Mouse (Mus musculus) midbrain, embryonic 16.5 days (tissue): ENCODE measurements at regions not wholly inside any gene's neighbourhood (a gene's known extent, or its start where the extent isn't known, plus 50 kb on each side); places are given as distances from the start of the nearest gene placed in this dataset.
A peak's percentile ranks its signal among the peaks of the same experiment; 100 is the strongest.

ENCODE experiments used
- ATAC-seq: fragments of 200-750 bp; cut with Nextera tagmentation; 2 replicates; pipeline ENCODE4 v1.8.0; 2017; ENCODE audit warnings: moderate TSS enrichment
- H3K27ac ChIP-seq: fragments of 300-500 bp; sonication (generic); 2 replicates; pipeline ENCODE4 v1.5.1; 2014; ENCODE audit warnings: mild to moderate bottlenecking, low read length, mixed read lengths
- H3K27me3 ChIP-seq: fragments of 300-500 bp; sonication (generic); 2 replicates; pipeline ENCODE4 v1.6.1; 2014; ENCODE audit warnings: low read depth, low read length, mixed read lengths; ENCODE audit not compliant: control insufficient read depth, insufficient read depth
- H3K36me3 ChIP-seq: fragments of 300-500 bp; sonication (generic); 2 replicates; pipeline ENCODE4 v1.6.1; 2014; ENCODE audit warnings: mild to moderate bottlenecking, low read length, moderate library complexity, mixed read lengths; ENCODE audit not compliant: control insufficient read depth, insufficient read depth
- H3K4me1 ChIP-seq: fragments of 300-500 bp; sonication (generic); 2 replicates; pipeline ENCODE4 v1.6.1; 2014; ENCODE audit warnings: mild to moderate bottlenecking, low read length, mixed read lengths; ENCODE audit not compliant: control insufficient read depth, insufficient read depth
- H3K4me2 ChIP-seq: fragments of 300-500 bp; sonication (generic); 2 replicates; pipeline ENCODE4 v1.6.1; 2014; ENCODE audit warnings: mild to moderate bottlenecking, low read length, mixed read lengths
- H3K4me3 ChIP-seq: fragments of 300-500 bp; sonication (generic); 2 replicates; pipeline ENCODE4 v1.5.1; 2014; ENCODE audit warnings: low read depth, mild to moderate bottlenecking, low read length, moderate library complexity, mixed read lengths
- H3K9ac ChIP-seq: fragments of 300-500 bp; sonication (generic); 2 replicates; pipeline ENCODE4 v1.6.1; 2014; ENCODE audit warnings: low read depth, low read length, mixed read lengths
- H3K9me3 ChIP-seq: fragments of 300-500 bp; sonication (generic); replicated peaks from 2 replicates; pipeline ENCODE4 v1.6.1; 2014; ENCODE audit warnings: mild to moderate bottlenecking, low read length, mixed read lengths; ENCODE audit not compliant: control insufficient read depth, poor library complexity, severe bottlenecking
- WGBS: fragments of 180-500 bp; shearing (Covaris S2); extraction: QIAGEN DNeasy Blood & Tissue Kit; methylation state at CpG from one replicate; pipeline ENCODE4 v1.1.7; 2014; 5-methylcytosine and 5-hydroxymethylcytosine counted together

- Histone ChIP-seq H3K27ac (no peak overlapping the region), H3K27me3 (no peaks in the 10 kb centered on the region), H3K4me1 (no peaks in the 10 kb centered on the region), H3K4me2 (no peak overlapping the region), H3K9ac (no peak overlapping the region), H3K9me3 (no peaks in the 10 kb centered on the region), H3K36me3 (no peaks in the 10 kb centered on the region), H3K4me3 (no peak overlapping the region)
- 94% methylated on average over 6 of the region's 6 CpGs for WGBS
- no peak for ATAC-seq
These were observed 412.9 kb downstream of the Cd109 start for GRCm38 (mm10) chr9:79028234-79028633.

GRCm38 (mm10) chr9:79029456-79029855, 414.1 kb downstream of the Cd109 start:
- Histone ChIP-seq H3K27ac (no peak overlapping the region), H3K4me2 (no peak overlapping the region), H3K4me3 (no peak overlapping the region), H3K4me1 (no peaks in the 10 kb centered on the region), H3K27me3 (no peaks in the 10 kb centered on the region), H3K9ac (no peak overlapping the region), H3K36me3 (no peaks in the 10 kb centered on the region), H3K9me3 (no peaks in the 10 kb centered on the region)
- ATAC-seq, result no peak
- 83% methylated on average over 9 of the region's 9 CpGs for WGBS

- no peak for ATAC-seq
- Histone ChIP-seq H3K36me3 (no peaks in the 10 kb centered on the region), H3K27me3 (no peaks in the 10 kb centered on the region), H3K4me2 (no peak overlapping the region), H3K4me3 (no peak overlapping the region), H3K9me3 (no peaks in the 10 kb centered on the region), H3K27ac (no peak overlapping the region), H3K4me1 (no peaks in the 10 kb centered on the region), H3K9ac (no peak overlapping the region)
- 77% methylated on average over 2 of the region's 2 CpGs for WGBS
These were observed 420.3 kb downstream of the Cd109 start for GRCm38 (mm10) chr9:79035677-79036076.

DNA sequence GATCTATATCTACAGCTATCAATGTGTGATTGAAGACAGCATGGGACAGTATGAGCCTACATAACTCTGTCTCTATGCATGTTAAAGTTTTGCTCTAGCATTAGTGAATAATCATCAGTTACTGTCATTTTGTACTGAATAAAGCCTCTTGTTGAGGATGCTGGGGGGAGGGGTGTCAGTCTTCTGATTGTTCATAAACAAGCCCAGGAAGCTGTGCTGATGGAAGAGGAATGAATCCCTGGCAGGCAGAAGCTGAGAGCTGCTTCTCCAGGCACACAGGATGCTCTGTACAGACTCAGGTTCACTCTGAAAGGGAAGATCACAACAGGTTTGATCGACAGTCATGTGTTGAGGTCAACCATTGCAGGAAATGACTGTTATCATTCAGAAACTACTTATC, 421.7 kb downstream of the Cd109 start:
- H3K27me3 ChIP-seq, result no peaks in the 10 kb centered on the region
- no peaks in the 10 kb centered on the region for H3K9me3 ChIP-seq
- H3K27ac ChIP-seq, result no peak overlapping the region
- H3K4me3 ChIP-seq, result no peak overlapping the region
- no peaks in the 10 kb centered on the region for H3K36me3 ChIP-seq
- no peak for ATAC-seq
- H3K4me2 ChIP-seq, result no peak overlapping the region
- H3K9ac ChIP-seq, result no peak overlapping the region
- 85% methylated on average over 1 of the region's 1 CpGs for WGBS
- no peaks in the 10 kb centered on the region for H3K4me1 ChIP-seq

DNA sequence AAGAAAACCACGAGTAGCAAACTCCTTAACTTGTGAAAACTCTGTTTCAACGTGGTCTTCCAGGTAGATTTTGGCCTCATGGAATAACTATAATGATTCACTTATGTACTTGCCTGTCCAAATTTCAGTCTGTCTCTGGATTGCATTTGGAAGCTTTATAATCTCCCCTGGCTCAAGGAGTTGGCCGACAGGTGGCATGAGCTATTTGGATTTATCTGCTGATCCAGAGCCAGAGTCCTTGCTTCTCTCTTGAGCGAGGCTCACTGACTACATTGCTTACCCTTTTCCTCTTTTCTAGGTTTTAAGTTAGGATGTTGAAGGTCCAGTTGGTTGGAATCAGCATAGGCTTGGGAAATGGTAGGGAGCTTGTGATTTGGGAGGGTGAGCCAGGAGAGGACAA, 423.6 kb downstream of the Cd109 start:
- no peak overlapping the region for H3K9ac ChIP-seq
- H3K36me3 ChIP-seq, result no peaks in the 10 kb centered on the region
- WGBS, result 91% methylated on average over 4 of the region's 4 CpGs
- ATAC-seq, result no peak
- no peaks in the 10 kb centered on the region for H3K27me3 ChIP-seq
- H3K4me1 ChIP-seq, result no peaks in the 10 kb centered on the region
- H3K4me2 ChIP-seq, result no peak overlapping the region
- no peak overlapping the region for H3K27ac ChIP-seq
- no peaks in the 10 kb centered on the region for H3K9me3 ChIP-seq
- H3K4me3 ChIP-seq, result no peak overlapping the region

GRCm38 (mm10) chr9:79044344-79044743, 429.0 kb downstream of the Cd109 start:
- Histone ChIP-seq H3K27ac (no peak overlapping the region), H3K4me1 (no peaks in the 10 kb centered on the region), H3K36me3 (no peaks in the 10 kb centered on the region), H3K4me3 (no peak overlapping the region), H3K9me3 (no peaks in the 10 kb centered on the region), H3K27me3 (no peaks in the 10 kb centered on the region), H3K9ac (no peak overlapping the region), H3K4me2 (no peak overlapping the region)
- 92% methylated on average over 1 of the region's 1 CpGs for WGBS
- ATAC-seq, result no peak

DNA sequence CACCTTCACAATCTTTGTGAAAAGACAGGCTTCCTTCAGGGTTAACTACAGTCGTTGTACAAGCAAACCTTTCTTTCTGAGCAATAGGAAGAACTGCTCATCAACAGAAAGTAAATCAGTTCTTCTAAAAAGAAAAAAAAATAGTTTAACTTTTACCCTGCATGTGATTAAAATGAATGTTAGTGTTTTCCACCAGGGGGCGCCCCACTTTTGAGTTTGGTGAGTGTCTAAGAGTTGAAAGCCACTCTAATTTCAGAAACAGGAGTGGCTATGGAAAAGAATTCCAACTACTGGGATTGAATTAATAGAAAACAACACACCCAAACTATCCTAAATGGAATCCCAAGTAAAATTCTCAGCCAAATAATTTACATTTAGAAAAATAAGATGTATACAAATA, 430.0 kb downstream of the Cd109 start:
- Histone ChIP-seq H3K36me3 (no peaks in the 10 kb centered on the region), H3K4me2 (no peak overlapping the region), H3K9ac (no peak overlapping the region), H3K27me3 (no peaks in the 10 kb centered on the region), H3K4me1 (no peaks in the 10 kb centered on the region), H3K9me3 (no peaks in the 10 kb centered on the region), H3K27ac (no peak overlapping the region), H3K4me3 (no peak overlapping the region)
- 8% methylated on average over 2 of the region's 2 CpGs for WGBS
- no peak for ATAC-seq

GRCm38 (mm10) chr9:79071961-79072360, 456.6 kb downstream of the Cd109 start:
- no peaks in the 10 kb centered on the region for H3K4me1 ChIP-seq
- H3K36me3 ChIP-seq, result no peaks in the 10 kb centered on the region
- H3K27ac ChIP-seq, result no peak overlapping the region
- H3K4me2 ChIP-seq, result no peak overlapping the region
- H3K9me3 ChIP-seq, result no peaks in the 10 kb centered on the region
- no peak overlapping the region for H3K4me3 ChIP-seq
- WGBS, result 85% methylated on average over 3 of the region's 3 CpGs
- no peak overlapping the region for H3K9ac ChIP-seq
- no peak for ATAC-seq
- no peaks in the 10 kb centered on the region for H3K27me3 ChIP-seq

DNA sequence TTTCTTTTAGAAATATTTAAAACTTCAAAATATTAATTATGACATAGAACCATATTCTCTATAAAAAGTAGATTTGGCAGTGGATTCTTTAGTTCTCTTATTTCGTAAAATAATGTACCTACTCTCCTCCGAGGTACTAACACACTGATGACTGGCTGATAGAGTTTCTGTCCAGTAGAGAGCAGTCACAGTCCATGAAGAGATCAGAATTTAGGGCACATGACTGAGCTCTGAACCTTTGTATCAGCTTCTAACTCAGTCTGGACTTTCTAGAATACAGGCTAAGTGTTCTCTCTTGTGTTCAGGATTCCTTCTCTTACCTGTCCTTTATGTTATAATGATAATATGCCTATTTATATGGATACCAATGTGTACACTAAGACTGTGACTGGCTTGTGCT, 494.3 kb downstream of the Cd109 start:
- no peaks in the 10 kb centered on the region for H3K9me3 ChIP-seq
- H3K27ac ChIP-seq, result no peak overlapping the region
- no peaks in the 10 kb centered on the region for H3K36me3 ChIP-seq
- no peaks in the 10 kb centered on the region for H3K4me1 ChIP-seq
- no peak overlapping the region for H3K4me2 ChIP-seq
- H3K4me3 ChIP-seq, result no peak overlapping the region
- peak; percentile 60; the same call in 1 of the 2 replicates for ATAC-seq
- H3K27me3 ChIP-seq, result no peaks in the 10 kb centered on the region
- H3K9ac ChIP-seq, result no peak overlapping the region
- 81% methylated on average over 2 of the region's 2 CpGs for WGBS

DNA sequence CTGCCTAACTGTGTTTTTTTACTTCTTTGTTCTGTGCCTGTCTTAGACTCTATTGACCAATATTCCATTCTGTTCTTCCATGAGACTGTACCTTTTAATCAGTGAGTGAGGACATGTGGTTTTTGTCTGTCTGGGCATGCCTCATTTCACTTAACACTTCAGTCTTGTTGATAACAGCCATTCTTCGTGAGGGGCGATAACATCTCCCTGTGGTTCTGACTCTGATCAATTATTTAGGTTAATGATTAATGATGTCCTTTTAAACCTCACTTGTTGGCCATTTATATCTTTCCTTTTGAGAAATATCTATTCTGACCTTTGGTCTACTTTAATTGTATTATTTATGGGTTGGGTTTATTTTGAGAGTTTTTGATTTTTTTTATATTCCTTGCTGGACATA, 496.0 kb downstream of the Cd109 start:
- WGBS, result 88% methylated on average over 2 of the region's 2 CpGs
- Histone ChIP-seq H3K9me3 (no peaks in the 10 kb centered on the region), H3K36me3 (no peaks in the 10 kb centered on the region), H3K4me3 (no peak overlapping the region), H3K27ac (no peak overlapping the region), H3K27me3 (no peaks in the 10 kb centered on the region), H3K9ac (no peak overlapping the region), H3K4me2 (no peak overlapping the region), H3K4me1 (no peaks in the 10 kb centered on the region)
- no peak for ATAC-seq
